Mouse (Mus musculus) MEL (cell line): ENCODE results near the gene Upp2. TPM values are rescaled to one million over a fixed set of nuclear protein-coding genes. Genes with fewer than 3 reads are reported as not detected.

Experiments
- DNase-seq: peaks from one replicate; pipeline ENCODE4 v3.0.0; 2011; ENCODE audit warnings: low read depth, low spot score
- H3K27ac ChIP-seq: 2 replicates; pipeline ENCODE4 v1.5.1; 2012; ENCODE audit warnings: low read depth, mild to moderate bottlenecking, control low read depth, low read length, moderate library complexity; ENCODE audit not compliant: control insufficient read depth
- H3K27me3 ChIP-seq, 2 experiments: fragments of 150-350 bp in 1 of 2; sonication (generic) in 1 of 2; 2 replicates each; pipeline ENCODE4 v1.6.1; 2012; ENCODE audit warnings: low read length in 2 of 2, mild to moderate bottlenecking in 2 of 2, improper control_type of control experiment in 1 of 2, moderate library complexity in 1 of 2; ENCODE audit not compliant: insufficient read depth in 2 of 2, control insufficient read depth in 1 of 2
- H3K36me3 ChIP-seq, 2 experiments: 2 replicates each; pipeline ENCODE4 v1.6.1; 2012 to 2014; ENCODE audit warnings: low read length in 2 of 2, improper control_type of control experiment in 1 of 2, inconsistent platforms in 1 of 2, mild to moderate bottlenecking in 1 of 2; ENCODE audit not compliant: insufficient read depth in 2 of 2, control insufficient read depth in 1 of 2
- H3K4me1 ChIP-seq, 2 experiments: fragments of 150-350 bp in 1 of 2; sonication (generic) in 1 of 2; 2 replicates each; pipeline ENCODE4 v1.6.1; 2012; ENCODE audit warnings: low read length in 2 of 2, improper control_type of control experiment in 1 of 2, mild to moderate bottlenecking in 1 of 2; ENCODE audit not compliant: insufficient read depth in 2 of 2, control insufficient read depth in 1 of 2
- H3K4me3 ChIP-seq, 2 experiments: fragments of 150-350 bp in 1 of 2; sonication (generic) in 1 of 2; 2 replicates each; pipeline ENCODE4 v1.5.1; 2012; ENCODE audit warnings: low read depth in 2 of 2, low read length in 2 of 2, mild to moderate bottlenecking in 2 of 2, moderate library complexity in 2 of 2, control low read depth in 1 of 2, improper control_type of control experiment in 1 of 2; ENCODE audit not compliant: control insufficient read depth in 1 of 2, insufficient read depth in 1 of 2
- H3K79me2 ChIP-seq: 2 replicates; pipeline ENCODE4 v1.6.1; 2012; ENCODE audit warnings: mild to moderate bottlenecking, low read length, moderate library complexity; ENCODE audit not compliant: control insufficient read depth, poor library complexity, insufficient read depth
- H3K9ac ChIP-seq: 2 replicates; pipeline ENCODE4 v1.6.1; 2012; ENCODE audit warnings: low read depth, mild to moderate bottlenecking, control low read depth, low read length, moderate library complexity; ENCODE audit not compliant: control insufficient read depth, poor library complexity, severe bottlenecking
- H3K9me3 ChIP-seq: fragments of 150-350 bp; sonication (generic); replicated peaks from 2 replicates; pipeline ENCODE4 v1.6.1; 2012; ENCODE audit warnings: mild to moderate bottlenecking, low read length, improper control_type of control experiment, moderate library complexity; ENCODE audit not compliant: insufficient read depth
- CHD2 ChIP-seq: IDR thresholded peaks from 2 replicates; pipeline ENCODE4 v1.6.1; 2011; ENCODE audit warnings: low read length, improper control_type of control experiment
- E2F4 ChIP-seq: IDR thresholded peaks from 2 replicates; pipeline ENCODE4 v1.6.1; 2011; ENCODE audit warnings: low read depth, low read length, improper control_type of control experiment, borderline replicate concordance
- ELF1 ChIP-seq: IDR thresholded peaks from 2 replicates; pipeline ENCODE4 v1.6.1; 2014; ENCODE audit warnings: low read depth, mild to moderate bottlenecking, inconsistent platforms, low read length, improper control_type of control experiment, moderate library complexity
- EP300 ChIP-seq, 2 experiments: IDR thresholded peaks; 2 replicates each; pipeline ENCODE4 v1.6.1; 2011; ENCODE audit warnings: improper control_type of control experiment in 2 of 2, low read length in 2 of 2, low read depth in 1 of 2, mild to moderate bottlenecking in 1 of 2
- ETS1 ChIP-seq: IDR thresholded peaks from 2 replicates; pipeline ENCODE4 v1.6.1; 2012; ENCODE audit warnings: low read depth, mild to moderate bottlenecking, inconsistent platforms, low read length, improper control_type of control experiment, moderate library complexity
- GABPA ChIP-seq: IDR thresholded peaks from 2 replicates; pipeline ENCODE4 v1.6.1; 2012; ENCODE audit warnings: low read depth, mild to moderate bottlenecking, inconsistent platforms, low read length, improper control_type of control experiment, moderate library complexity
- GATA1 ChIP-seq: IDR thresholded peaks from 2 replicates; pipeline ENCODE4 v1.6.1; 2011; ENCODE audit warnings: low read depth, low read length, improper control_type of control experiment
- HCFC1 ChIP-seq: IDR thresholded peaks from 2 replicates; pipeline ENCODE4 v1.6.1; 2012; ENCODE audit warnings: low read depth, mild to moderate bottlenecking, inconsistent platforms, low read length, improper control_type of control experiment, moderate library complexity
- MAFK ChIP-seq: IDR thresholded peaks from 2 replicates; pipeline ENCODE4 v1.6.1; 2011; ENCODE audit warnings: low read depth, mild to moderate bottlenecking, low read length, improper control_type of control experiment, borderline replicate concordance
- MAZ ChIP-seq: IDR thresholded peaks from 2 replicates; pipeline ENCODE4 v1.6.1; 2012; ENCODE audit warnings: low read depth, mild to moderate bottlenecking, inconsistent platforms, low read length, improper control_type of control experiment
- MXI1 ChIP-seq: IDR thresholded peaks from 2 replicates; pipeline ENCODE4 v1.6.1; 2011; ENCODE audit warnings: mild to moderate bottlenecking, low read depth, low read length, improper control_type of control experiment
- MYB ChIP-seq: IDR thresholded peaks from 2 replicates; pipeline ENCODE4 v1.6.1; 2011; ENCODE audit warnings: mild to moderate bottlenecking, low read depth, low read length, improper control_type of control experiment
- MYC ChIP-seq: IDR thresholded peaks from 2 replicates; pipeline ENCODE4 v1.6.1; 2011; ENCODE audit warnings: low read depth, mild to moderate bottlenecking, low read length, improper control_type of control experiment, moderate library complexity
- NELFE ChIP-seq: IDR thresholded peaks from 2 replicates; pipeline ENCODE4 v1.6.1; 2011; ENCODE audit warnings: low read depth, low read length, improper control_type of control experiment
- POLR2A ChIP-seq, 2 experiments: IDR thresholded peaks; 2 replicates each; pipeline ENCODE4 v1.6.1; 2011 to 2012; ENCODE audit warnings: low read length in 2 of 2, mild to moderate bottlenecking in 2 of 2, control low read depth in 1 of 2, improper control_type of control experiment in 1 of 2, low read depth in 1 of 2, moderate library complexity in 1 of 2; ENCODE audit not compliant: control insufficient read depth in 1 of 2, insufficient read depth in 1 of 2, poor library complexity in 1 of 2
- POLR2AphosphoS2 ChIP-seq: IDR thresholded peaks from 2 replicates; pipeline ENCODE4 v1.6.1; 2011; ENCODE audit warnings: low read length, improper control_type of control experiment
- POLR2AphosphoS5 ChIP-seq: IDR thresholded peaks from 2 replicates; pipeline ENCODE4 v1.6.1; 2012; ENCODE audit warnings: low read depth, borderline replicate concordance, mild to moderate bottlenecking, inconsistent platforms, low read length, moderate library complexity, mixed read lengths
- RCOR1 ChIP-seq: IDR thresholded peaks from 2 replicates; pipeline ENCODE4 v1.6.1; 2012; ENCODE audit warnings: low read depth, mild to moderate bottlenecking, inconsistent platforms, low read length, improper control_type of control experiment
- TCF12 ChIP-seq: IDR thresholded peaks from 2 replicates; pipeline ENCODE4 v1.6.1; 2014; ENCODE audit warnings: low read depth, mild to moderate bottlenecking, inconsistent platforms, low read length, improper control_type of control experiment, moderate library complexity
- ZC3H11A ChIP-seq: IDR thresholded peaks from 2 replicates; pipeline ENCODE4 v1.6.1; 2012; ENCODE audit warnings: low read depth, mild to moderate bottlenecking, inconsistent platforms, low read length, improper control_type of control experiment
- ZNF384 ChIP-seq: IDR thresholded peaks from 2 replicates; pipeline ENCODE4 v1.6.1; 2012; ENCODE audit warnings: low read depth, mild to moderate bottlenecking, inconsistent platforms, low read length, improper control_type of control experiment
- polyA plus RNA-seq, 2 experiments: library from polyadenylated mRNA; stranded (reverse) in 1 of 2; unstranded in 1 of 2; fragments of >175 nt in 1 of 2; fragments of >200 nt in 1 of 2; gene quantifications; 2 replicates each; pipeline versions ENCODE4 v1.2.1 to v1.2.4; 2012; ENCODE audit warnings: low replicate concordance in 2 of 2, low read depth in 1 of 2; ENCODE audit not compliant: insufficient read length in 2 of 2, insufficient read depth in 1 of 2, missing spikeins in 1 of 2
- total RNA-seq: library from RNA; depleted of rRNA; stranded (reverse); fragments of 300-350 nt; gene quantifications from 2 replicates; pipeline ENCODE4 v1.2.3, GENCODE M21; 2012

Gene Upp2
- total and polyA plus RNA-seq, 3 experiments = not detected

GRCm38 (mm10) chr2:58786177-58786576 is 219.1 kb downstream of the Upp2 start:
- DNase-seq = no peak
- H3K9me3 ChIP-seq = no peaks in the 10 kb centered on the region
- no peaks in the 10 kb centered on the region for H3K27me3 ChIP-seq
- H3K4me3 ChIP-seq = no peak overlapping the region
- no peak overlapping the region for H3K27ac ChIP-seq
- no peak overlapping the region for H3K9ac ChIP-seq
- no peaks in the 10 kb centered on the region for H3K4me1 ChIP-seq
- no peak for TF ChIP-seq POLR2AphosphoS5
- TF ChIP-seq MXI1 = no peak
- TF ChIP-seq MYC = no peak
- TF ChIP-seq MAFK = no peak
- no peak for TF ChIP-seq CHD2
- TF ChIP-seq RCOR1 = no peak
- H3K36me3 ChIP-seq = no peaks in the 10 kb centered on the region
- H3K79me2 ChIP-seq = no peaks in the 10 kb centered on the region

- Histone ChIP-seq H3K36me3 (no peaks in the 10 kb centered on the region), H3K9ac (no peak overlapping the region), H3K27me3 (no peaks in the 10 kb centered on the region), H3K4me3 (no peak overlapping the region), H3K27ac (no peak overlapping the region)
- no peak for DNase-seq
- TF ChIP-seq EP300 (IDR thresholded peaks at IDR 0.05; ENCODE audit: low read depth in 1 of 2, low read length in 2 of 2) (no peak), MAFK (no peak), POLR2AphosphoS5 (no peak), MXI1 (no peak), HCFC1 (no peak), NELFE (no peak), ZNF384 (no peak), TCF12 (no peak), ZC3H11A (no peak), ETS1 (no peak), MAZ (no peak), CHD2 (no peak), GABPA (no peak), MYB (no peak), E2F4 (no peak), POLR2AphosphoS2 (no peak), ELF1 (no peak), GATA1 (no peak), POLR2A (IDR thresholded peaks at IDR 0.05; ENCODE audit: control insufficient read depth in 1 of 2, insufficient read depth in 1 of 2, low read depth in 1 of 2, low read length in 2 of 2, poor library complexity in 1 of 2) (no peak)
- TF ChIP-seq, all 39 proteins: peak for 0
- Histone ChIP-seq H3K79me2 (no peaks in the 10 kb centered on the region), H3K9me3 (no peaks in the 10 kb centered on the region), H3K4me1 (no peaks in the 10 kb centered on the region)
Observed at GRCm38 (mm10) chr2:58786681-58787080, 219.6 kb downstream of the Upp2 start.
